Mouse (Mus musculus): Measurements from ENCODE around the gene Aqp1.

- no peak for TF ChIP-seq CTCF (IDR thresholded peaks at IDR 0.05; ENCODE audit: low read depth, low read length)
- TF ChIP-seq GATA1 (IDR thresholded peaks at IDR 0.05; ENCODE audit: borderline replicate concordance, low read length) = no peak
- no peak for TF ChIP-seq TAL1 (conservative IDR thresholded peaks at IDR 0.05; ENCODE audit: low read depth, low read length)
- no peak for TF ChIP-seq POLR2AphosphoS5 (IDR thresholded peaks at IDR 0.05; ENCODE audit: insufficient replicate concordance, low read depth, low read length)
Observed at GRCm38 (mm10) chr6:55321518-55321917, 14.7 kb upstream of the Aqp1 start.

All from G1E (cell line).